16 mouse cellular contexts compared by ENCODE assay signal in the genomic region with DNA sequence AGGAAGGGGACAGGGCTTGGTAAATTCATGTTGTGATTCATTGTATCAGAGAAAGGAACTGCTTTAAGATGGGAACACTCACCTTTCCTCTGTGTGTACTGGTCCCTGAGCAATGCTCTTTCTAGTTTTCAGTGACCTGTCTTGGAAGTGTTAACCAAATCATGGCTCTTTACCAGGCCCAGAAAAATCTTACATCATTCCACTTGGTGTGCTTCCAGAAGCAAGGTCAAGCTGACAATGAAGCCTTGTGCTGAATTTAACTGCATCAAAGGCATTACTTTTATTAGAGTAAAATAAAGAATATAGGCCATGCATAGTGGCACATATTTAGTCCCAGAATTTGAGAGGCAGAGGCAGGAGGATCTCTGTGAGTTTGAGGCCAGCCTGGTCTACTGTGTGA.
"Had no signal": no experiment of that assay in that cellular context is flagged by ENCODE, and none has a peak within 500 bp of the region (broad histone marks: within the 10 kb centered on the region; RNA-seq: fewer than 3 reads in every experiment).

No protein-coding gene starts in this region.

- H3K9me3 ChIP-seq: liver, embryonic 13.5 days; lung, embryonic 15.5 days; midbrain, embryonic 15.5 days; neural tube, embryonic 12.5 days had no signal

- H3K27me3 ChIP-seq: liver, embryonic 13.5 days; lung, embryonic 15.5 days; megakaryocyte, embryonic 14.5 days; midbrain, embryonic 15.5 days; neural tube, embryonic 12.5 days had no signal

- DNase-seq: kidney, postnatal 4 days; left cerebral cortex, postnatal 4 days; liver, embryonic 13.5 days; liver, postnatal 0 days; lung, postnatal 14 days; retina, postnatal 1 day; right cerebral cortex, postnatal 4 days; spleen, adult 18-20 months; thymus, adult 2 months; thymus, postnatal 25 days had no signal

- H3K27ac ChIP-seq: kidney, postnatal 0 days; liver, embryonic 13.5 days; lung, embryonic 15.5 days; macrophage; midbrain, embryonic 15.5 days; neural tube, embryonic 12.5 days had no signal

- H3K9ac ChIP-seq: liver, embryonic 13.5 days; liver, postnatal 0 days; lung, embryonic 15.5 days; midbrain, embryonic 15.5 days; neural tube, embryonic 12.5 days had no signal

- H3K4me3 ChIP-seq: liver, embryonic 13.5 days; lung, embryonic 15.5 days; megakaryocyte, embryonic 14.5 days; midbrain, embryonic 15.5 days; neural tube, embryonic 12.5 days had no signal

- H3K36me3 ChIP-seq: liver, embryonic 13.5 days; lung, embryonic 15.5 days; midbrain, embryonic 15.5 days; neural tube, embryonic 12.5 days had no signal

- H3K4me1 ChIP-seq: liver, embryonic 13.5 days; lung, embryonic 15.5 days; megakaryocyte, embryonic 14.5 days; midbrain, embryonic 15.5 days; neural tube, embryonic 12.5 days had no signal
